Mouse (Mus musculus): ENCODE results near the gene Trim63.
"Not testable (repeated sequence)": the region's sequence is repeated elsewhere in the genome, so short reads cannot be mapped to it uniquely, and the experiment has no call there.

The Trim63 gene

GRCm38 (mm10) chr4:134341231-134341630, 26.3 kb downstream of the Trim63 start:
- not testable (repeated sequence) for DNase-seq (ENCODE audit: low spot score)

- no peak for DNase-seq (ENCODE audit: low spot score)
Measured at GRCm38 (mm10) chr4:134342213-134342779, 27.4 kb downstream of the Trim63 start.

- no peak for DNase-seq (ENCODE audit: low spot score)
Measured at GRCm38 (mm10) chr4:134343071-134344031, 28.4 kb downstream of the Trim63 start, which contains the start of gene Slc30a2. Gene Slc30a2, plus strand, starts transcription at chr4:134343181.

- DNase-seq (ENCODE audit: low spot score): no peak
Measured at GRCm38 (mm10) chr4:134344620-134345019, 29.7 kb downstream of the Trim63 start.

GRCm38 (mm10) chr4:134345802-134346201, 30.9 kb downstream of the Trim63 start:
- DNase-seq (ENCODE audit: low spot score): no peak

GRCm38 (mm10) chr4:134348078-134348477, 33.2 kb downstream of the Trim63 start:
- no peak for DNase-seq (ENCODE audit: low spot score)

GRCm38 (mm10) chr4:134348545-134348944, 33.6 kb downstream of the Trim63 start:
- DNase-seq (ENCODE audit: low spot score): no peak

GRCm38 (mm10) chr4:134349829-134350228, 34.9 kb downstream of the Trim63 start:
- no peak for DNase-seq (ENCODE audit: low spot score)

- no peak for DNase-seq (ENCODE audit: low spot score)
Measured at GRCm38 (mm10) chr4:134350641-134351040, 35.7 kb downstream of the Trim63 start.

- DNase-seq (ENCODE audit: low spot score): no peak
Measured at GRCm38 (mm10) chr4:134351329-134352260, 36.7 kb downstream of the Trim63 start.

GRCm38 (mm10) chr4:134352261-134352707, 37.4 kb downstream of the Trim63 start:
- no peak for DNase-seq (ENCODE audit: low spot score)

GRCm38 (mm10) chr4:134352929-134353328, 38.0 kb downstream of the Trim63 start:
- DNase-seq (ENCODE audit: low spot score): no peak

- DNase-seq (ENCODE audit: low spot score): no peak
Measured at GRCm38 (mm10) chr4:134353527-134354409, 38.8 kb downstream of the Trim63 start.

- no peak for DNase-seq (ENCODE audit: low spot score)
Measured at GRCm38 (mm10) chr4:134355841-134356452, 41.0 kb downstream of the Trim63 start.

GRCm38 (mm10) chr4:134356591-134357460, 41.9 kb downstream of the Trim63 start:
- DNase-seq (ENCODE audit: low spot score): peak; percentile 46

- no peak for DNase-seq (ENCODE audit: low spot score)
Measured at GRCm38 (mm10) chr4:134357461-134357771, 42.5 kb downstream of the Trim63 start.

GRCm38 (mm10) chr4:134359649-134360048, 44.7 kb downstream of the Trim63 start:
- DNase-seq (ENCODE audit: low spot score): no peak

GRCm38 (mm10) chr4:134361215-134361614, 46.3 kb downstream of the Trim63 start:
- DNase-seq (ENCODE audit: low spot score): no peak

GRCm38 (mm10) chr4:134362124-134362523, 47.2 kb downstream of the Trim63 start:
- DNase-seq (ENCODE audit: low spot score): no peak

GRCm38 (mm10) chr4:134362586-134362985, 47.7 kb downstream of the Trim63 start:
- no peak for DNase-seq (ENCODE audit: low spot score)
